In the genomic region with DNA sequence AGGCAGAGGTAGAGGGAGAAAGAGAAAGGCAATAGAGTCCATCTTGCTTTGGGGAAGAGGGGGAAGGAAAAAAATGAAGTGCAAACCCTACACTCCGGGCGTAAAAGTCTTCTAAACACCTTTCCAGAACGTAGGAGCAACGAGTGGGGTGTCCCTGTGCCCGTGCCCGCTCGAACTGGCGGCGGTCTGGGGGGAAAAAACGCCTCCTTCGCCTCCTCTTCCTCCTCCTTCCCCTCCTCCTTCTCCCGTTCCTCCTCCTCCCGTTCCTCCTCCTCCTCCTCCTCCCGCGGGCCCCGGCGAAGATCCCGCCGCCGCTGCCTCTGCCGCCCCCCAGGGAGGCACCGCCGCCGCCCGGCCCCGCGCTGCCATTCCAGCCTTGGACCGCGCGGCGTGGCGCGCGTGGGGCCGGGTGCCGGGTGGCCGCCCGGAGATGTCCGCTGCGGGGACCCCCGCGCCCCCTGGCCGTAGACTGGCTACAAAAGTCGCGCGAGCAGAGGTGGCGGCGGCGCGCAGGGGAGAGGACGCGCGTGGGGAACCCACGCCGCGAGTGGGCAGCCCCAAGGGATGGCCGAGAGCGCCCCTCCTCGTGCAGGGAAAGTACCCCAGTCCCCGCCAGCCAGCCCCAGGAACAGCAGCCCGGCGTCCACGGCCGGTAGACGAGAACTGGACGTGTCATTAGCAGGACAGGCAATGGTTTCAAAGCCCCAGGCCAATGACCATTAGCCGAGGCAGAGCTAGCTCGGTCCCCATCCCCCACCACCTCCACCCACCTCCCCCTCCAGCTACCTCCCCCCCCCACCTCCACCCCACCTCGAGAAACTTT, we compare ENCODE assay signal across 8 mouse cellular contexts. TPM values are rescaled to one million over a fixed set of nuclear protein-coding genes. Genes with fewer than 3 reads are reported as not detected.
A peak's percentile ranks its signal among the peaks of the same experiment; 100 is the strongest.
DNase-seq lines count a peak whose midpoint lies in the region; ATAC-seq and TF ChIP-seq lines count a peak whose summit lies in the region.

No protein-coding gene starts in this region.

- H3K27ac ChIP-seq in intestine, embryonic 14.5 days (ENCODE audit: low read depth): no peak overlapping the region; the same call in 1 of the 2 replicates
- 0 out of 2 replicates have a peak overlapping the region, but pooled peaks have one; percentile 30 for H3K27ac ChIP-seq in limb, embryonic 11.5 days (replicated peaks; ENCODE audit: low read depth, low read length)
- peak overlapping the region; percentile 15; the same call in 1 of the 2 replicates for H3K27ac ChIP-seq in midbrain, embryonic 12.5 days (replicated peaks)
- no peak overlapping the region for H3K27ac ChIP-seq in small intestine, adult 2 months (ENCODE audit: insufficient read depth, low read depth, low read length)

- TF ChIP-seq POLR2A in small intestine, adult 2 months (IDR thresholded peaks at IDR 0.05; ENCODE audit: low read depth, low read length): no peak

- peak; percentile 59 for DNase-seq in cerebellum, adult 9-11 months
- peak; percentile 33 for DNase-seq in gastrocnemius, postnatal 14 days
- DNase-seq in intestine, embryonic 14.5 days (ENCODE audit: low spot score): peak; percentile 68
- DNase-seq in limb, embryonic 11.5 days (ENCODE audit: low spot score): peak; percentile 67

- WGBS in intestine, embryonic 14.5 days: under 1% methylated on average over 57 of the region's 69 CpGs
- WGBS in limb, embryonic 11.5 days: under 1% methylated on average over 57 of the region's 69 CpGs
- under 1% methylated on average over 64 of the region's 69 CpGs for WGBS in midbrain, embryonic 12.5 days
- under 1% methylated on average over 69 of the region's 69 CpGs for WGBS in small intestine, adult 2 months

- peaks cover 29% of the 10 kb centered on the region for H3K4me1 ChIP-seq in erythroblast, embryonic 14.5 days (ENCODE audit: control insufficient read depth)
- 0 out of 2 replicates have a peak, but pooled peaks cover 6% of the 10 kb centered on the region for H3K4me1 ChIP-seq in intestine, embryonic 14.5 days (replicated peaks; ENCODE audit: control insufficient read depth, insufficient read depth, low read length)
- H3K4me1 ChIP-seq in limb, embryonic 11.5 days (ENCODE audit: control insufficient read depth, insufficient read depth, low read length): no peaks in the 10 kb centered on the region
- peaks cover 5% of the 10 kb centered on the region for H3K4me1 ChIP-seq in midbrain, embryonic 12.5 days
- peaks cover 4% of the 10 kb centered on the region; the same call in 1 of the 2 replicates for H3K4me1 ChIP-seq in small intestine, adult 2 months (ENCODE audit: control insufficient read depth, insufficient read depth, insufficient read length, low read length)

- no peaks in the 10 kb centered on the region for H3K36me3 ChIP-seq in erythroblast, embryonic 14.5 days (ENCODE audit: control insufficient read depth)
- H3K36me3 ChIP-seq in intestine, embryonic 14.5 days (ENCODE audit: control insufficient read depth, insufficient read depth, low read length): peaks cover 6% of the 10 kb centered on the region; the same call in 1 of the 2 replicates
- H3K36me3 ChIP-seq in limb, embryonic 11.5 days (ENCODE audit: control insufficient read depth, insufficient read depth, low read length): no peaks in the 10 kb centered on the region
- H3K36me3 ChIP-seq in midbrain, embryonic 12.5 days: no peaks in the 10 kb centered on the region
- no peaks in the 10 kb centered on the region for H3K36me3 ChIP-seq in small intestine, adult 2 months (ENCODE audit: control insufficient read depth, insufficient read depth, low read length)

- peak overlapping the region; percentile 92 for H3K4me2 ChIP-seq in intestine, embryonic 14.5 days (ENCODE audit: low read length)
- H3K4me2 ChIP-seq in limb, embryonic 11.5 days (ENCODE audit: low read depth, severe bottlenecking): peak overlapping the region; percentile 100
- peak overlapping the region; percentile 100 for H3K4me2 ChIP-seq in midbrain, embryonic 12.5 days (replicated peaks)

- no peak for ATAC-seq in erythroblast, adult 5-6 weeks (replicated peaks; ENCODE audit: low FRiP score, poor library complexity, severe bottlenecking)
- ATAC-seq in intestine, embryonic 14.5 days (replicated peaks; ENCODE audit: low FRiP score, low TSS enrichment, low read depth): no peak
- ATAC-seq in limb, embryonic 11.5 days (ENCODE audit: insufficient number of reproducible peaks, low FRiP score, low TSS enrichment, low read depth): no peak
- ATAC-seq in midbrain, embryonic 12.5 days (ENCODE audit: low FRiP score, low read depth): peak; percentile 7; the same call in 1 of the 2 replicates

- H3K4me3 ChIP-seq in erythroblast, embryonic 14.5 days (replicated peaks): peak overlapping the region; percentile 85
- peak overlapping the region; percentile 86 for H3K4me3 ChIP-seq in intestine, embryonic 14.5 days (ENCODE audit: low read depth, low read length)
- peak overlapping the region; percentile 93 for H3K4me3 ChIP-seq in limb, embryonic 11.5 days (ENCODE audit: low read depth, low read length)
- peak overlapping the region; percentile 89 for H3K4me3 ChIP-seq in midbrain, embryonic 12.5 days
- peak overlapping the region; percentile 79 for H3K4me3 ChIP-seq in small intestine, adult 2 months (ENCODE audit: low read depth, low read length)

- no peak for TF ChIP-seq CTCF in small intestine, adult 2 months (IDR thresholded peaks at IDR 0.05; ENCODE audit: extremely low read depth, insufficient read length, insufficient replicate concordance, low read depth, low read length)

- H3K9me3 ChIP-seq in erythroblast, embryonic 14.5 days (ENCODE audit: control insufficient read depth, low read length): no peaks in the 10 kb centered on the region
- H3K9me3 ChIP-seq in intestine, embryonic 14.5 days (ENCODE audit: control insufficient read depth, low read length): no peaks in the 10 kb centered on the region
- H3K9me3 ChIP-seq in limb, embryonic 11.5 days (ENCODE audit: control insufficient read depth, low read length): no peaks in the 10 kb centered on the region
- no peaks in the 10 kb centered on the region for H3K9me3 ChIP-seq in midbrain, embryonic 12.5 days

- peak overlapping the region; percentile 89 for H3K9ac ChIP-seq in intestine, embryonic 14.5 days (ENCODE audit: low read length)
- peak overlapping the region; percentile 87 for H3K9ac ChIP-seq in limb, embryonic 11.5 days (ENCODE audit: low read length)
- peak overlapping the region; percentile 89 for H3K9ac ChIP-seq in midbrain, embryonic 12.5 days (replicated peaks)

- intact Hi-C loops in gastrocnemius, postnatal 14 days (cut with DNase I; ENCODE audit: low total_unique reads): loop anchor here (10.0 kb wide), 1 partner anchor 95 kb away; no protein-coding TSS in a partner anchor

- H3K27me3 ChIP-seq in erythroblast, embryonic 14.5 days (ENCODE audit: control insufficient read depth): peaks cover 11% of the 10 kb centered on the region
- H3K27me3 ChIP-seq in intestine, embryonic 14.5 days (replicated peaks; ENCODE audit: control insufficient read depth, insufficient read depth, low read length): no peaks in the 10 kb centered on the region
- no peaks in the 10 kb centered on the region for H3K27me3 ChIP-seq in limb, embryonic 11.5 days (ENCODE audit: control insufficient read depth, insufficient read depth, low read length)
- H3K27me3 ChIP-seq in midbrain, embryonic 12.5 days: no peaks in the 10 kb centered on the region
- no peaks in the 10 kb centered on the region for H3K27me3 ChIP-seq in small intestine, adult 2 months (ENCODE audit: control insufficient read depth, insufficient read depth, low read length)

RNA-seq across cellular contexts. Expression of gene Bbx, which starts 2.3 kb away (rescaled TPM):
- 0.03 and 0.05 TPM in 2 replicates for polyA plus RNA-seq in erythroblast, embryonic 14.5 days (2012)
- total RNA-seq in erythroblast, adult 5-6 weeks (2015; ENCODE audit: low replicate concordance): 4.6 and 5.2 TPM in 2 replicates
- total RNA-seq in erythroblast, adult 5-6 weeks (2017; ENCODE audit: low replicate concordance): 5.3 and 6.1 TPM in 2 replicates
- 1 to 10 TPM; 8.4 to 8.5 TPM for total RNA-seq in gastrocnemius, postnatal 14 days (2021)
- 34.0 and 38.2 TPM in 2 replicates for polyA plus RNA-seq in intestine, embryonic 14.5 days (2014; fragmentation: Nextera tagmentation; extraction: Ambion mirVana)
- 37.5 and 40.8 TPM in 2 replicates for polyA plus RNA-seq in limb, embryonic 11.5 days (2014; fragmentation: Nextera tagmentation; extraction: Ambion mirVana)
- polyA plus RNA-seq in midbrain, embryonic 12.5 days (2016; fragmentation: Nextera tagmentation; extraction: Ambion mirVana): 32.6 and 32.8 TPM in 2 replicates
- 0.67 and 1.7 TPM in 2 replicates for polyA plus RNA-seq in small intestine, adult 2 months (2012; rRNA removed)

Comparison
In these comparisons a context has a peak if more than half of its experiments do, and no peak if none do; other contexts are left out.
1. H3K27ac ChIP-seq: peak in limb, embryonic 11.5 days (single experiment) and midbrain, embryonic 12.5 days (single experiment); none in intestine, embryonic 14.5 days (single experiment) and small intestine, adult 2 months (single experiment).
2. RNA of gene Bbx, which starts 2.3 kb away (polyA plus RNA-seq): 37.5 to 40.8 TPM in limb, embryonic 11.5 days, 34.0 to 38.2 TPM in intestine, embryonic 14.5 days and 32.6 to 32.8 TPM in midbrain, embryonic 12.5 days; 0.67 to 1.7 TPM in small intestine, adult 2 months and 0.03 to 0.05 TPM in erythroblast, embryonic 14.5 days; every median in the first group is over 10 times any median in the second.
3. Peak in every context shown above with its lines, with median percentiles within 50 percentile points of each other: H3K4me3 ChIP-seq, DNase-seq, H3K4me2 ChIP-seq and H3K9ac ChIP-seq.